Mouse (Mus musculus) mature B cell (primary cell): ENCODE measurements around the gene Tmem233.

Experiments used
- in situ Hi-C: fragments of 300-500 bp; cut with MboI; formaldehyde crosslinking; loops from 2 replicates; pipeline ENCODE4 v1.14.3; 2019

The Tmem233 gene

GRCm38 (mm10) chr5:116029071-116029470, 54.0 kb downstream of the Tmem233 start:
- in situ Hi-C loops: no loop called here

- in situ Hi-C loops: no loop called here
Measured at GRCm38 (mm10) chr5:116026561-116026960, 56.5 kb downstream of the Tmem233 start.

- in situ Hi-C loops: no loop called here
Measured at GRCm38 (mm10) chr5:116026107-116026506, 56.9 kb downstream of the Tmem233 start.

- in situ Hi-C loops: no loop called here
Measured at GRCm38 (mm10) chr5:116024327-116024739, 58.7 kb downstream of the Tmem233 start, which contains the start of gene Prkab1. Gene Prkab1, minus strand, starts transcription at chr5:116024508.

GRCm38 (mm10) chr5:116023821-116024284, 59.2 kb downstream of the Tmem233 start:
- in situ Hi-C loops: no loop called here

- in situ Hi-C loops: no loop called here
Measured at GRCm38 (mm10) chr5:116023251-116023661, 59.8 kb downstream of the Tmem233 start.

- in situ Hi-C loops: no loop called here
Measured at GRCm38 (mm10) chr5:116022658-116023200, 60.3 kb downstream of the Tmem233 start.

- in situ Hi-C loops: no loop called here
Measured at GRCm38 (mm10) chr5:116022131-116022530, 60.9 kb downstream of the Tmem233 start.

GRCm38 (mm10) chr5:116021552-116021951, 61.5 kb downstream of the Tmem233 start:
- in situ Hi-C loops: no loop called here

GRCm38 (mm10) chr5:116019371-116019770, 63.7 kb downstream of the Tmem233 start:
- in situ Hi-C loops: no loop called here

GRCm38 (mm10) chr5:116018784-116019183, 64.3 kb downstream of the Tmem233 start:
- in situ Hi-C loops: no loop called here

GRCm38 (mm10) chr5:116018196-116018595, 64.8 kb downstream of the Tmem233 start:
- in situ Hi-C loops: no loop called here

- in situ Hi-C loops: no loop called here
Measured at GRCm38 (mm10) chr5:116017391-116017790, 65.7 kb downstream of the Tmem233 start.

- in situ Hi-C loops: no loop called here
Measured at GRCm38 (mm10) chr5:116016542-116016941, 66.5 kb downstream of the Tmem233 start.

- in situ Hi-C loops: no loop called here
Measured at GRCm38 (mm10) chr5:116014237-116014636, 68.8 kb downstream of the Tmem233 start.

- in situ Hi-C loops: no loop called here
Measured at GRCm38 (mm10) chr5:116013821-116014220, 69.2 kb downstream of the Tmem233 start.

- in situ Hi-C loops: no loop called here
Measured at GRCm38 (mm10) chr5:116012503-116012902, 70.5 kb downstream of the Tmem233 start.

- in situ Hi-C loops: no loop called here
Measured at GRCm38 (mm10) chr5:116011700-116012099, 71.3 kb downstream of the Tmem233 start.

GRCm38 (mm10) chr5:116009884-116010627, 73.0 kb downstream of the Tmem233 start:
- in situ Hi-C loops: no loop called here

GRCm38 (mm10) chr5:116009091-116009851, 73.8 kb downstream of the Tmem233 start:
- in situ Hi-C loops: no loop called here

GRCm38 (mm10) chr5:116007723-116008122, 75.3 kb downstream of the Tmem233 start:
- in situ Hi-C loops: no loop called here

- in situ Hi-C loops: no loop called here
Measured at GRCm38 (mm10) chr5:116006324-116007099, 76.5 kb downstream of the Tmem233 start.
